ENCODE assay signal across 7 mouse cellular contexts in the genomic region with DNA sequence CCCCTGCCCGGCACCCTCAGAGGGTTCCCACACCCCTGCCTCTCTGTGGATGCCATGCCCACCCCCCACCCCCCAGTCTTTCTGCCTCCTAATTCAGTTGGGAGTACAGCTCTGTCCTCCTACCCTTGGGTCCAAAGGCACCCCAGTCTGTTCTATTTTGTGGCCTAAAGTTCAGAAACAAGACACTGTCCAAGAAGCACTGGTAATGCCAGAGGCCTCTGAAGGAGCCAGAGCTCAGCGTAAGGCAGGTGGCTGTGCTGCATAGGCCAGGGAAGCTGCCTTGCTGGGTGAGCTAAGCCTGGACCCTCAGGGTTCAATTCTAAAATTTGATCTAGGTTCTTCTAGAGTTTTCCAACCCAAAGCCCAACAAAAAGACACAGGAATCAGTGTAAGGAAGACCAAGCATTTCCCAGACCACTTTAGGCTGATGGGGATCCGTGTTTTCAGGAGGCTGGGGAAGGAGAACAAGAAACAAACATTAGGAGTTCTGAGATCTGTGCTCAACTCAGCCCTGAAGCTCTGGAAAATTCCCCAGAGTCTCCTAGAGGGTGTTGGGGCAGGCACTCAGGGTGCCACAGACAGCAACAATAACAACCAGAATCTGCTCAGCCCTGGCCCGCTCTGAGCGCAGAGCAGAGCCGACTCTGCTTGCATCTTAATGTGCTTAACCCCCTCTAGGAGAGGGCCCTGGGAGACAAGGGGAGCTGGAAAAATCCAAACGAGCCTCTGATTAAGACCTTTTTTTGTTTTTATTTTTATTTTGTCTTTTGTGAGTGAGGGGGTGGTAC.
DNase-seq lines count a peak whose midpoint lies in the region; ATAC-seq and TF ChIP-seq lines count a peak whose summit lies in the region.

No protein-coding gene starts in this region.

- 14% methylated on average over 7 of the region's 7 CpGs for WGBS in neural tube, embryonic 11.5 days
- WGBS in forebrain, embryonic 13.5 days, result 4% methylated on average over 7 of the region's 7 CpGs
- 35% methylated on average over 7 of the region's 7 CpGs for WGBS in kidney, postnatal 0 days
- 31% methylated on average over 7 of the region's 7 CpGs for WGBS in stomach, embryonic 14.5 days

- no peaks in the 10 kb centered on the region for H3K27me3 ChIP-seq in neural tube, embryonic 11.5 days (ENCODE audit: control insufficient read depth, insufficient read depth, low read length)
- H3K27me3 ChIP-seq in forebrain, embryonic 13.5 days, result no peaks in the 10 kb centered on the region
- H3K27me3 ChIP-seq in kidney, postnatal 0 days (ENCODE audit: insufficient read depth, low read length), result no peaks in the 10 kb centered on the region
- no peaks in the 10 kb centered on the region for H3K27me3 ChIP-seq in stomach, embryonic 14.5 days (ENCODE audit: control insufficient read depth, insufficient read depth, low read length)

- H3K36me3 ChIP-seq in neural tube, embryonic 11.5 days (ENCODE audit: control insufficient read depth, insufficient read depth, low read length), result no peaks in the 10 kb centered on the region
- no peaks in the 10 kb centered on the region for H3K36me3 ChIP-seq in forebrain, embryonic 13.5 days (ENCODE audit: poor library complexity, severe bottlenecking)
- no peaks in the 10 kb centered on the region for H3K36me3 ChIP-seq in kidney, postnatal 0 days (ENCODE audit: insufficient read depth, low read length)
- no peaks in the 10 kb centered on the region for H3K36me3 ChIP-seq in stomach, embryonic 14.5 days (ENCODE audit: control insufficient read depth, insufficient read depth, low read length)

- H3K4me2 ChIP-seq in neural tube, embryonic 11.5 days (ENCODE audit: low read depth), result no peak overlapping the region
- H3K4me2 ChIP-seq in forebrain, embryonic 13.5 days, result peak overlapping the region; percentile 33
- H3K4me2 ChIP-seq in kidney, postnatal 0 days (ENCODE audit: low read length), result no peak overlapping the region
- no peak overlapping the region for H3K4me2 ChIP-seq in stomach, embryonic 14.5 days (replicated peaks; ENCODE audit: low read depth, low read length)

- peaks cover 79% of the 10 kb centered on the region for H3K4me1 ChIP-seq in neural tube, embryonic 11.5 days (ENCODE audit: control insufficient read depth, insufficient read depth, low read length)
- H3K4me1 ChIP-seq in forebrain, embryonic 13.5 days, result peaks cover 90% of the 10 kb centered on the region
- H3K4me1 ChIP-seq in kidney, postnatal 0 days (replicated peaks; ENCODE audit: insufficient read depth, low read length), result peaks cover 70% of the 10 kb centered on the region
- H3K4me1 ChIP-seq in stomach, embryonic 14.5 days (ENCODE audit: control insufficient read depth, insufficient read depth, low read length), result peaks cover 62% of the 10 kb centered on the region

- no peak for ATAC-seq in neural tube, embryonic 11.5 days (ENCODE audit: insufficient read depth, low FRiP score, low TSS enrichment)
- no peak for ATAC-seq in forebrain, embryonic 13.5 days
- no peak for ATAC-seq in kidney, postnatal 0 days (replicated peaks; ENCODE audit: low FRiP score, low read depth)
- ATAC-seq in stomach, embryonic 14.5 days (ENCODE audit: insufficient number of reproducible peaks, insufficient read depth, low FRiP score, low read depth), result no peak

- H3K4me3 ChIP-seq in neural tube, embryonic 11.5 days (ENCODE audit: low read depth, low read length), result no peak overlapping the region
- no peak overlapping the region for H3K4me3 ChIP-seq in forebrain, embryonic 13.5 days
- no peak overlapping the region for H3K4me3 ChIP-seq in kidney, postnatal 0 days (replicated peaks; ENCODE audit: low read depth, low read length)
- H3K4me3 ChIP-seq in stomach, embryonic 14.5 days (ENCODE audit: low read depth, low read length), result no peak overlapping the region

- H3K9ac ChIP-seq in neural tube, embryonic 11.5 days (ENCODE audit: low read length), result peak overlapping the region; percentile 62
- peak overlapping the region; percentile 83 for H3K9ac ChIP-seq in forebrain, embryonic 13.5 days
- peak overlapping the region; percentile 20; the same call in 1 of the 2 replicates for H3K9ac ChIP-seq in kidney, postnatal 0 days (ENCODE audit: low read depth, low read length)
- H3K9ac ChIP-seq in stomach, embryonic 14.5 days (replicated peaks; ENCODE audit: low read depth, low read length), result peak overlapping the region; percentile 26; the same call in 1 of the 2 replicates

- no peak for TF ChIP-seq CTCF in kidney, postnatal 0 days (IDR thresholded peaks at IDR 0.05; ENCODE audit: low read depth)

- no peaks in the 10 kb centered on the region for H3K9me3 ChIP-seq in neural tube, embryonic 11.5 days (ENCODE audit: control insufficient read depth, low read length)
- no peaks in the 10 kb centered on the region for H3K9me3 ChIP-seq in forebrain, embryonic 13.5 days (replicated peaks)
- no peaks in the 10 kb centered on the region for H3K9me3 ChIP-seq in kidney, postnatal 0 days (replicated peaks; ENCODE audit: low read length)
- H3K9me3 ChIP-seq in stomach, embryonic 14.5 days (ENCODE audit: control insufficient read depth, low read depth, low read length), result no peaks in the 10 kb centered on the region

- DNase-seq in neural tube, embryonic 11.5 days (ENCODE audit: low spot score), result peak; percentile 54
- DNase-seq in neural tube, embryonic 10.5 days (ENCODE audit: extremely low spot score, low spot score), result no peak
- DNase-seq in kidney, postnatal 0 days (ENCODE audit: low spot score), result no peak
- no peak for DNase-seq in urinary bladder, adult 18-20 months (ENCODE audit: low spot score in 2 of 2)
- no peak for DNase-seq in spleen, adult 12 weeks (ENCODE audit: low spot score)

- H3K27ac ChIP-seq in neural tube, embryonic 11.5 days (ENCODE audit: low read depth, low read length), result peak overlapping the region; percentile 100
- peak overlapping the region; percentile 100 for H3K27ac ChIP-seq in forebrain, embryonic 13.5 days
- peak overlapping the region; percentile 99 for H3K27ac ChIP-seq in kidney, postnatal 0 days
- H3K27ac ChIP-seq in stomach, embryonic 14.5 days (ENCODE audit: low read length), result peak overlapping the region; percentile 96

Comparison
In these comparisons a context has a peak if more than half of its experiments do, and no peak if none do; other contexts are left out.
1. H3K9ac ChIP-seq: peak in every context shown above with its lines; median percentile 83 in forebrain, embryonic 13.5 days; 62 in neural tube, embryonic 11.5 days; 26 in stomach, embryonic 14.5 days; 20 in kidney, postnatal 0 days.